Mouse (Mus musculus): ENCODE results near the gene Atf1.
"Not testable (repeated sequence)": the region's sequence is repeated elsewhere in the genome, so short reads cannot be mapped to it uniquely, and the experiment has no call there.

Gene Atf1

GRCm38 (mm10) chr15:100216173-100216572 is 11.4 kb upstream of the Atf1 start:
- DNase-seq = no peak

DNA sequence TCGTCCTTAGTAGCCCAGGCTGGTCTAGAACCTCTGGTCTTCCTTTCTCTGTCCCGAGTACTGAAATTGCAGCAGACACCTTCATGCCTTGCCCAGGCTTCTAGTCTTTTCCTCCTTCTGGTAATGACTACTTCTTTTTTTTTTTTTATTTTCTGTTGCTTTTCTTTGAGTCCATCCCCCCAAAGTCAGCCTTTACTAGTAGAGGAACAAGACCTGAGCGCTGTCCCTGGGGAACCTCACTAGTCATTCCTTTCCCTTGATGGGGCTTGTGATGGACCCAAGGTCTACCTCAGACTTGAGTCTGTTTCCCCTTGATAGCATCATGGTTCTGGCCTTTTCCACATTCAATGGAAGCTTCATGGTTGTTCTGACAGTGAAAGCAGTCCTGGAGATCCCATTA is 9.6 kb upstream of the Atf1 start:
- DNase-seq = no peak

DNA sequence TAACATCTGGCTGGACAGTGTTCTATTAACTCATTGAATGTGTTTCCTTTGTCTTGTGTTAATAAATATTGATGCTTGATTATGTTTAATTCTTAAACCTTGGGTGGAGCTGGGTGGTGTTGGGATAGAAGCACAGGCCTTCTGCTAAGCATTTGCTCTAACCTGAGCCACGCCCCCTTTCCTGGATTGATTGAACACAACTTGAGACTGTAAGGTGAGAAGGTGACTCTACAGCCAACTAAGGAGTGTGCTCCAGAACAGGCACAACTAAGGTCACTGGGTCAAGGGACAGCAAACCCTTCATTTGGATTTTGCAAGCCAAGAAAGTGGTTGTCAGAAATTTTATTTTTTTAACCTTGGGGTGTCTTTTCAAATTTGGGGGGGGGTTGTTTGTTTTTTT is 8.2 kb upstream of the Atf1 start:
- DNase-seq = no peak

DNA sequence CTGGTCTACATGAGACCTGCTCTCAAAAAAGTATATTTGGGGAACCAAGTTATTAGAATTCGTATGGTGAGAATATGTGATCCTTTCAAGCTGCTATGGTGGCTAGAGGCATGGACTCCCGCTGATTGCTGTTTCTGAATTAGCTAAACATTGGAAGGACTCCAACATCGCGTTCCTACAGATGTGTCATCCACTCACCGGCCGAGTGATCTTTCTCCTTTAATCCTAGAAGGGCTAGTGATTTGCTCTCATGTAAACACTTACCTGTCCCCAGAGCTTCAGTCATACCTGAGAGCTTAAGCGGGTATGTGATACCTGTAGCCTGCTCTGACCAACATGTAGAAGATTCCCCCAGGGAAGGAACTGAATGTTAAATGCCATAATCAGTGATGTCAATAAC is 6.7 kb upstream of the Atf1 start:
- DNase-seq = no peak

DNA sequence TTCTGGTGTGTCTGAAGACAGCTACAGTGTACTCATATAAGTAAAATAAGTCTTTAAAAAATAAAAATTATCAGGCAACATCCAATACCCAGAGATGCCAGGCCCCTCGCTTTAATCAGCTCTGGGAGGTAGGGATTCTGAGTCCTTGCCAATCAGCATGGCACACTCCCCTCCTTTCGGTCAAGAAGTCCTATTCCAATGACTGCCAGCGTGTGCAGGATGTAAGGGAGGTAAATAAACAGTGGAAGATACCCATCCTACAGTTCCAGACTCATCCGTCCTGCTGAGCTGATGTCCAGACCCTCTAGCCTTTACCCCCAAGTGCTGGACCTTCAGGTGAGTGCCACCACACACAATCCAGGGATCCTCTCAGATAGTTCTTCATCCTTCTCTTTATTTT is 2.2 kb upstream of the Atf1 start:
- no peak for DNase-seq

DNA sequence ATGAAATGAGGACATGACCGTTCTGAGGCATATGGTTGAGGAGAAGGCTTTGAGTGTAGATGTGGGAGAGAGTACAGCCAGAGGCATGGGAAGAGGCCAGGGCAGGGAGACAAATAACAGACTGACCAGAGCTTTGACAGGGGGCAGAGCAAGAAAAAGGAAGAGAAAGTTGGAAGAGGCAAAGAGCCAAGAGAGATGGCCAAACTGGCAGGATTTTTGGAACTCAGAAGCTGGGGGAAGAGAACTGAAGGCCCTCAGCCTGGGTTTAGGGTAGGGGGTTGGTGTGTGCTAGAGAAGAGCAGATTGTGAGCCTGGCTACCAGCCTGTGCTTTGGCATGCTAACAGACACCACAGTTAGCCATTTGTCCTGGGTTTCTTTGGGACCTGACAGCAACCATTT is 1.7 kb upstream of the Atf1 start:
- no peak for DNase-seq

DNA sequence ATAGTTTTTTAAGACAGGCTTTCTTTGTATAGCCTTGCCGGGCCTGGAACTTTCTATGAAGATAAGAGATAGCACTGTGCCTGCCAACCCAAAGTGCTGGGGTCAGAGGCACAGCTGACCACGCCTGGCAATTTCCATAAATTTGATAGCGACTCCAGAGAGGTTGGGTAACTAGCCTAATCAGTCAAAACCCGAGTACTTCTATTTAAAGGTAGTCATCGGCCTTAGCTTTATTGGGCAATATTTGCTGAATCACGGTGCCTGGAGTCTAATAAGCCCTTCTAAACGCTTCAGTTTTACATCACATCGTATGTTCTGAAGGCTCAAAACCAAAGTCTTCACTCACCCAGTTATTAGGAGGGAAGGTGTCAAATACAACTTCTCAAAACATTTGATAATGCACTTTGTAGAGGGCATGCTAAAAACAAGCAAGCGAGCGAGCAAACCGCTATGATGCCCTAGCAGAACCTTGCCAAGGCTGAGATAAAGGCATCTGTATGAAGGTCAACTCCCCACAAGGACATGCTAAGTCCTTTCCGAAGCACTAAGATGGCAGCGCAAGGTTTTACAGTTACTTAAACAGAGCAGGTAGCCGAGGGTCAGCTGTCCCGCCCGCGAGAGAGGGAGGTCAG is 472 bp upstream of the Atf1 start:
- peak; percentile 85 for DNase-seq

DNA sequence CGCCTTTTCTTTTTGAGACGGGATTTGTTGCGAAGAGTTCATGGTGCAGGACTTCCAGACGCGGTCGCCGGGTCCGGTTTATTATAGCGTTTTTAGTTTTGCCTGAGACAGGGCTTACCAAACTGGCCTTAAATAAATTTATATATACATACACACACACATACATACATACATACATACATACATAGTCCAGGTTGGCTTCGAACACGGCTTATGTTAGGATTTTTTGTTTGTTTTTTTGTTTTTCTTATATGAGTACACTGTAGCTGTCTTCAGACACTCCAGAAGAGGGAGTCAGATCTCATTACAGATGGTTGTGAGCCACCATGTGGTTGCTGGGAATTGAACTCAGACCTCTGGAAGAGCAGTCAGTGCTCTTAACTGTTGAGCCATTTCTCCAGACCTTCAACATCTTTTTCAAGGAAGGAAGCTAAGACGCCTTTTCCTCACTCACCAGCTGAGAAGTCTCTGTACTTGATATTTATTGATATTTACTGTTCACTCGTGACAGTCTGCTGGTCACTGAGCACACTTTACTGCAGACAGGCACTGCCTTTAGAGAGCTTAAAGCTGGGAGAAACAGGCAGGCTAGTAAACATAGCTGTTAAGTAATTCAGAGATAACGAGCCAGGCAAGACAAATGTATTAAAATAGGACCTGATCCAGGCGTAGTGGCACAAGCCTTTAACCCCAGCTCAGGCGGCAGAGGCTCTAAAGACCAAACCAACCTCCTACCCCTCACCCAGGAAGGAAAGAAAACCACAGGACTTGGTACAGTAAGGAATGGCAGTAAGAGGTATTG is 1.1 kb downstream of the Atf1 start:
- peak; percentile 18 for DNase-seq

DNA sequence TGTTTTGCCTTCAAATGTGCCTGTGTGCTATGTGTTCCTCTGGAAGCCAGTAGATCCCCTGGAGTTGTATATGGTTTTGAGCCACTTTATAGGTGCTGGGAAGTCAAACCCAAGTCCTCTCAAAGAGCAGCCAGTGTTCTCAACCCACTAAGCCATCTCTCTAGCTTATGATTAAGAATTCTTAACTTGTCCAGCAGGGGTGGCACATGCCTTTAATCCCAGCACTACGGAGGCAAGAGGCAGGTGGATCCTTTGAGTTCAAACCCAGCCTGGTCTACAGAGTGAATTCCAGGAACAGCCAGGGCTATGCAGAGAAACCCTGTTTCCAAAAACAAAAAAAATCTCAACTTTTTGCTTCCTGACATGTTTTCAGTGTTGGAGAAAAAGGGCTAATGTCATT is 3.0 kb downstream of the Atf1 start:
- no peak for DNase-seq

DNA sequence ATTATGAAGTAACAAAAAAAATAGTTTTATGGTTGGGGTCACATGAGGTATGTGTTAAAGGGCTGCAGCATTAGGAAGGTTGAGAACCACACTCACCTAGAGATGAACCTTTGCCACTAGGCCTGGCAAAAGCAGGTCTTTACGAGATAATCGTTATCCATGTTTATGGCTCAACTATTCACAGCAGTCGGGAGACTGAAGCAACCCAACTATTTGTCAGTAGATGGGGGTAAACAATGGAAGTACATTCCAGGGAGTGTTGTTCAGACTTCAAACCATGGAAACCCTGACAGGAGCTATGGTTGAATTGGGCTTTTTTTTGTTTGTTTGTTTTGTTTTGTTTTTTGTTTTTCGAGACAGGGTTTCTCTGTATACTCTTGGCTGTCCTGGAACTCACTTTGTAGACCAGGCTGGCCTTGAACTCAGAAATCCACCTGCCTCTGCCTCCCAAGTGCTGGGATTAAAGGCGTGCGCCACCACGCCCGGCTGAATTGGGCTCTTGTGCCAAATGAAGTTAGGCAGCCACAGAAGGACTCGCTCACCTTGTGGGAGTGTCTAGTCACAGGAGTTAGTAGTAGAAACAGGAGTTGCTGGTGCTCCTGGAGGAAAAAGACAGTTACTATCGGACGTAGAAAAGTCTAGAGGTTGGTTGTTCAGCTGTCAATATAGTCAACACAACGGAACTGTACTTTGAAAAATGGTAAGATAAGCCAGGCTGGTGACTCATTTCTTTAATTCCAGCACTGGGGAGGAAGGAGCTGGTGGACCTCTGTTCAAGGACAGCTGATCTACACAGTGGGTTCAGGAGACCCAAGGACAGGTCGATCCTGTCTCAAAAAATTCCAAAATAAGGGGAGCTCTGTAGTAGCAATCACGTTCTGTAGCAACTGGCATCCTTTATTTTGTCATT is 4.3 kb downstream of the Atf1 start:
- DNase-seq = no peak

- peak; percentile 26 for DNase-seq
Observed at GRCm38 (mm10) chr15:100235208-100235965, 7.8 kb downstream of the Atf1 start.

GRCm38 (mm10) chr15:100236952-100237351 is 9.3 kb downstream of the Atf1 start:
- no peak for DNase-seq

- no peak for DNase-seq
Observed at GRCm38 (mm10) chr15:100241780-100242179, 14.2 kb downstream of the Atf1 start.

DNA sequence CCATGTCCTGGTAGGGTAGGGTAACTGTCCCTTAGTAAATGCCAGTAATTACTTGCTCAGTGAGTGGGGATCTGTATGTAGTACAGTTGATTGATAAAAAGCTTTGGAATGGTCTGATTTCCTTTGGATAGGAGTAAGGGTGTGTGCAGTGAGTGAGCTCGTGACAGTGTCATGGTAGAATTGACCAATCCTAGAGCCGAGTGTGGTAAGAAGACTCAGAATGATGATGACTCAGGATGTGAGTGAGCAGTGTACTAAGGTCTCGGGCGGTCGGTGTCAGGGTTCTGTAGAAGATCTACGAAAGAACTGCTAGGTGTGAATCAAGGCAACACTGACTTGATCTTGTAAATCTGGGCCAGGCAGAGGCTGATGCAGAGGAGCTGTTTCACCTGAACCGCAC is 18.3 kb downstream of the Atf1 start:
- DNase-seq = no peak

DNA sequence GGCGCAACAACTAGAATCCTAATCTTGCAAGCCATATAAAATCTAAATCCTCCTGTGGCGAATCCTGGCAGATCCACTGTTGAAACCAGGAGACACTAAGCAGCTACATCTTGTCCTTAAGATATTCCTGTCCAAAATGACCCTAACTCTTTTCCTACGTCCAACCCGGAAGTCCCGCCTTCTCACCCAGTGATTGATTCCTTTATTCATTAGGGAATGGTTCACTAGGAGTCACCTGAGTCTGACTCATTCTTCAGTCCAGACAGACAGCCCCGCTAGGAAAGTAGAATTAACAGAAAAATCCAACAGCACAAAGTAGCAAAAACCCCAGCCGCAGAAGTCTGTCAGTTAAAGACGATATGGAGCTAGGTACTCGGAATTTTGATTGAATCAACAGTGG is 19.7 kb downstream of the Atf1 start:
- DNase-seq = no peak

DNA sequence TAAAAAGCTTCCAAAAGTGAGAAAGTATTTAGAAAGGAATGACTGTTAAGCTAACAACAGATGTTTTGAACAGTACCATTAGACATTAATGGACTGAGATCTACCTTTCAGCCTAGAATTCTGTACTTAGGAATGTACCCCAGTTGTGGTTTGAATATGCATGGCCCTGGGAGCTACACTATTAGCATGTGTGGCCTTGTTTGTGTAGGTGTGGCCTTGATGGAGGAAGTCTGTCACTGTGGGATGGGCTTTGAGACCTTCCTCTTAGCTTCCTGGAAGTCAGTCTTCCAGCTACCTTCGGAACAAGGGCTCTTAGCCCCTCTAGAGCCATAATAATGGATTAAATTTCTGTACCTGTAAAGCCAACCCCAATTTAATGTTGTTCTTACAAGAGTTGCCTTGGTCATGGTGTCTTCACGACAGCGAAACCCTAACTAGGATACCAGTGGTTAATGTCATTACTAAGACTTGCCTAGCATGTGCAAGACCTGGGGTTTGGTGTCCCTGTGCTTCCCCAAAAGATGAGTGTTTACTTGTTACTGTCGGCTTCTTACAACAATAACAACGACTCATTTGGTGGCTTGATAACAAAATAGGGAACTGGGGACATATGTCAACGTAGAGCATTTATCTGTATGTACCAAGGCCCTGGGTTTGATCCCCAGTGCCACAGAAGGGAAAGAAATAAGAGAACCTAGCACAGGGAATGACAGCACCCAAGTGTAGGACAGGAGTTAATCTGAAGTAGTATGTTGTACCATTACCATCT is 21.2 kb downstream of the Atf1 start:
- no peak for DNase-seq

DNA sequence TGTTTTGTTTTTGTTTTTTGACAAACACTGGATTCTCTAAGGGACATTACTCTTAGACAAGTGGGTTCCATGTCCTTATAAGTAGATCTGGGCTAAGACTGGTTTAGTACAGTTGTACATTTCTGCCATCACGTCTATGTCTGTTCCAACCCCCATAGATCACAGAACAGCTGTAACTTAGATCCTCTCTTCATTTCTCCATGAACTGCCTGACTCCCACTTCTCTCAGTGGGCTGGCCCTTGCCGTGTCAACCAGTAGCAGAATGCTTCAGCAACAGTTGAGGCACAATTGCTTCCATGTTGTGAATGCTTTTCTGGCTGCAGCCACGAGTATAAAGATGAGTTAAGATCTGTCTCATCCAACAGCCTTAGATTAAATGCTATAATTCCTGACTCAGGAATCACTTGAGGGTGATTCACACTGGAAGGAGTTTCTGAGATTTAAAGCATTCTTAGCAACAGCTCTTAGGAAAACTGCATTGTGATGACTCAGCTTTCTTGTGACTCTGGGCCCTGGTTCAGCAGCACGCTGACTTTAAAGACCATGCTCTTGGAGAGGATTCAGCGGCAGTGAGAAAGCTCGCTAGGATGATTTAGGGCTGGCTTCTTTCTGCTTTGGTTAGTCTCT is 23.6 kb downstream of the Atf1 start:
- DNase-seq = no peak

DNA sequence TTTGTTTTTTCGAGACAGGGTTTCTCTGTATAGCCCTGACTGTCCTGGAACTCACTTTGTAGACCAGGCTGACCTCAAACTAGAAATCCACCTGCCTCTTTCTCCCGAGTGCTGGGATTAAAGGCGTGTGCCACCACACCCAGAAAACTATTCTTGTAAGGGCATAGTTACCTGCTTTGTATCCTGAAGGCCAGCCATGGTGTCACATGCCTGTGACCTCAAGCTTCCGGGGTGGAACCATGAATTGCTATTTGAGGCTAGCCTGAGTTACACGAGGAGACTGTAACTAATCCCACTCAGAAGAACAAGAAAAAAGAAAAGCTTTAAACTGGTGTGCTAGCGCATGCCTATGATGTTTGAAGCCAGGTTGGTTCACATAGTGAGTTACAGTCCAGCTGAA is 28.8 kb downstream of the Atf1 start:
- no peak for DNase-seq

DNA sequence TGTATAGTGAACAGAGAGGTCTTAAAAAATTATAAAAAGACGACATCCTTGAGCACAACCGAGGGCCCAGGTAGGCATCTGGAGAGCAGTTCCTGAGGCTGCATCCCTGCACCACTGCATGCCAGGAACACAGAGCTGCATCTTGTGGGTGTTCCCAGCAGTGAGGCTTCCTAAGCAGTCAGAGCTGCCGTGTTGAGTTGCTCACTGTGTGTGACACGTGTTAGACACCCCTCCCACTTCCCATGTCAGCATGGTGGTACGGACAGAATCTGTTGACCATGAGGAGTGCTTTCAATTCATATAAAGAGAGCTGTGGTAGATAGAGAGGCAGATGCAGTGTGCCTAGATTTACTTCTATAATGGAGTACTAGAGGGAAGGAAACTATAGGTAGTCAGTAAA is 29.7 kb downstream of the Atf1 start:
- no peak for DNase-seq

GRCm38 (mm10) chr15:100258646-100259425 is 31.2 kb downstream of the Atf1 start:
- no peak for DNase-seq

DNA sequence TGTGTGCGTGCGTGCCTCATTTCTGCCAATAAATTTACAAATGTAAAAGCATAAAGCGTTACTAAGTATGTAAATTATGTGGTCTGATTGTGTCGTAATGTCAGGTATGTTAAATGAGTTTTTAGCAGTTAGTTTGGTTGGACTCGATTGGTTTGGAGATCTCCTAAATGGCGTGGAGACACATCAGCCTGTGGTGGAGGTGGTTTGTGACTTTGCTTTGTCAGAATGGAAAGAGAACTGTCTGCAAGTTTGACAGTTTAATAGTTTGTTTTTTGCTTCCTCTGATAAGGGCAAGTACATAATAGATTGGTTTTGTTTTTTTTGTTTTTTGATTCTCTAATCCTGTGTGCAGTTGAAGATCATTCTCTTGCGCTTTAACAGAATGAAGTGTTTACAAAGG is 32.7 kb downstream of the Atf1 start:
- DNase-seq = not testable (repeated sequence)

All from liver (tissue).